8 mouse cellular contexts compared by ENCODE assay signal in the genomic region with DNA sequence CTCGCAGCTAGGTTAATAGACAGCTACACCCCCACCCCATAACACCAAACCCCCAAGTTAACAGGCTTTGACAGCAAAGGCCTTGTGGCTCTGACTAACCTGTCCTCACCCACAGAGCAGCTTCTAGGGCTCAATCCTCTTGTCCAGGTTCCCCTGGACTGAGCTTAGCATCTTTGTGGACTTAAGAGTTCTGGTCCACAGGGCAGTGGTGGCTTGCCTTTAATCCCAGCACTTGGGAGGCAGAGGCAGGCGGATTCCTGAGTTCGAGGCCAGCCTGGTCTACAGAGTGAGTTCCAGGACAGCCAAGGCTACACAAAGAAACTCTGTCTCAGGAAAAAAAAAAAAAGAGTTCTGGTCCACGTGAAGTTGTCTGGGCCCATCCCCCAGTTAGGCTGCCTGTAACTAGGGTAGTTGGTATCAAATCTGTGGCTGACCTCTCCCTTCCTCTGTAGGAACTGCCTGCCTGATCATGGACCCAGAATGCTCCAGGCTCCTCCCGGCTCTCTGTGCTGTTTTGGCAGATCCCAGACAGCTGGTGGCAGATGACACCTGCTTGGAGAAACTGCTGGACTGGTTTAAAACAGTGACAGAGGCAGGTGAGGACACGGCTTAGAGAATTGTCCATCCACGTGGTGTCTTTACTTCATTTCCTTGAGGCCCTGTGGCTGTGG. TPM values are rescaled to one million over a fixed set of nuclear protein-coding genes. Genes with fewer than 3 reads are reported as not detected.
DNase-seq lines count a peak whose midpoint lies in the region; ATAC-seq and TF ChIP-seq lines count a peak whose summit lies in the region.

No protein-coding gene starts in this region.

- no peak for ATAC-seq in hindbrain, embryonic 12.5 days (ENCODE audit: low FRiP score)
- no peak for ATAC-seq in liver, embryonic 14.5 days (ENCODE audit: insufficient read depth)
- no peak for ATAC-seq in stomach, embryonic 16.5 days (ENCODE audit: insufficient read depth, low FRiP score)

- WGBS in hindbrain, embryonic 12.5 days, result 62% methylated on average over 7 of the region's 7 CpGs
- WGBS in liver, embryonic 14.5 days (ENCODE audit: insufficient replicate concordance), result 31% methylated on average over 7 of the region's 7 CpGs
- WGBS in stomach, embryonic 16.5 days, result 44% methylated on average over 7 of the region's 7 CpGs

- no peak for TF ChIP-seq CTCF in layer of hippocampus, adult 2 months (conservative IDR thresholded peaks at IDR 0.05)
- no peak for TF ChIP-seq CTCF in cortical plate, adult 2 months (IDR thresholded peaks at IDR 0.05; ENCODE audit: extremely low read depth, insufficient read depth, low read length)
- TF ChIP-seq CTCF in liver, embryonic 14.5 days (IDR thresholded peaks at IDR 0.05; ENCODE audit: low read depth), result no peak

- TF ChIP-seq EP300 in liver, embryonic 14.5 days (IDR thresholded peaks at IDR 0.05; ENCODE audit: low read depth), result no peak

- H3K4me1 ChIP-seq in cortical plate, adult 2 months (ENCODE audit: control insufficient read depth, insufficient read depth, low read length), result peaks cover 6% of the 10 kb centered on the region
- peaks cover 28% of the 10 kb centered on the region for H3K4me1 ChIP-seq in hindbrain, embryonic 12.5 days
- peaks cover 21 to 32% of the 10 kb centered on the region in 2 experiments for H3K4me1 ChIP-seq in liver, embryonic 14.5 days (replicated peaks; ENCODE audit: control insufficient read depth in 2 of 2, insufficient read depth in 2 of 2, low read length in 1 of 2)
- H3K4me1 ChIP-seq in stomach, embryonic 16.5 days (ENCODE audit: control insufficient read depth, insufficient read depth, low read length), result peaks cover 29% of the 10 kb centered on the region

- peak overlapping the region; percentile 92 for H3K27ac ChIP-seq in layer of hippocampus, adult 2 months
- 0 out of 2 replicates have a peak overlapping the region, but pooled peaks have one; percentile 12 for H3K27ac ChIP-seq in cortical plate, adult 2 months (ENCODE audit: insufficient read depth, low read length)
- peak overlapping the region; percentile 73; the same call in 1 of the 2 replicates for H3K27ac ChIP-seq in hindbrain, embryonic 12.5 days
- H3K27ac ChIP-seq in liver, embryonic 14.5 days, result peak overlapping the region; percentile 60
- H3K27ac ChIP-seq in stomach, embryonic 16.5 days (ENCODE audit: low read length), result peak overlapping the region; percentile 88

- no peak for DNase-seq in layer of hippocampus, adult 2 months (ENCODE audit: low spot score in 2 of 2)
- no peak for DNase-seq in layer of hippocampus, postnatal 25 days (ENCODE audit: extremely low spot score in 1 of 2, low spot score in 1 of 2)
- no peak for DNase-seq in liver, embryonic 14.5 days (ENCODE audit: low read depth in 3 of 3, low spot score in 3 of 3)
- no peak for DNase-seq in urinary bladder, postnatal 4 days (ENCODE audit: low spot score in 2 of 2)
- DNase-seq in thymus, postnatal 10 days (ENCODE audit: low spot score in 2 of 2), result no peak

- H3K9me3 ChIP-seq in hindbrain, embryonic 12.5 days (replicated peaks), result no peaks in the 10 kb centered on the region
- no peaks in the 10 kb centered on the region for H3K9me3 ChIP-seq in liver, embryonic 14.5 days (ENCODE audit: control insufficient read depth, low read length)
- H3K9me3 ChIP-seq in stomach, embryonic 16.5 days (replicated peaks; ENCODE audit: control insufficient read depth, low read length), result no peaks in the 10 kb centered on the region

- no peak for TF ChIP-seq POLR2A in cortical plate, adult 2 months (IDR thresholded peaks at IDR 0.05; ENCODE audit: extremely low read depth, insufficient read depth, low read length)

- H3K4me3 ChIP-seq in layer of hippocampus, adult 2 months, result peak overlapping the region; percentile 85
- peak overlapping the region; percentile 47 for H3K4me3 ChIP-seq in cortical plate, adult 2 months (ENCODE audit: insufficient read depth, low read length)
- peak overlapping the region; percentile 66 for H3K4me3 ChIP-seq in hindbrain, embryonic 12.5 days
- peak overlapping the region; percentile 59 to 63 for H3K4me3 ChIP-seq in liver, embryonic 14.5 days (ENCODE audit: insufficient read depth in 1 of 2, low read depth in 2 of 2, low read length in 2 of 2)
- peak overlapping the region; percentile 61 for H3K4me3 ChIP-seq in stomach, embryonic 16.5 days (replicated peaks; ENCODE audit: low read length)

- H3K4me2 ChIP-seq in hindbrain, embryonic 12.5 days (replicated peaks), result peak overlapping the region; percentile 73
- H3K4me2 ChIP-seq in liver, embryonic 14.5 days (ENCODE audit: low read depth), result peak overlapping the region; percentile 90
- peak overlapping the region; percentile 87 for H3K4me2 ChIP-seq in stomach, embryonic 16.5 days (ENCODE audit: low read depth, low read length)

- H3K9ac ChIP-seq in hindbrain, embryonic 12.5 days, result peak overlapping the region; percentile 78
- H3K9ac ChIP-seq in liver, embryonic 14.5 days (replicated peaks), result peak overlapping the region; percentile 77
- peak overlapping the region; percentile 73 for H3K9ac ChIP-seq in stomach, embryonic 16.5 days (ENCODE audit: low read length)

- peaks cover 27% of the 10 kb centered on the region for H3K36me3 ChIP-seq in hindbrain, embryonic 12.5 days
- H3K36me3 ChIP-seq in liver, embryonic 14.5 days (replicated peaks; ENCODE audit: control insufficient read depth, insufficient read depth, low read depth), result no peaks in the 10 kb centered on the region
- H3K36me3 ChIP-seq in stomach, embryonic 16.5 days (ENCODE audit: control insufficient read depth, insufficient read depth, low read length), result no peaks in the 10 kb centered on the region

- no peaks in the 10 kb centered on the region for H3K27me3 ChIP-seq in hindbrain, embryonic 12.5 days
- no peaks in the 10 kb centered on the region for H3K27me3 ChIP-seq in liver, embryonic 14.5 days (ENCODE audit: control insufficient read depth, insufficient read depth, low read length)
- H3K27me3 ChIP-seq in stomach, embryonic 16.5 days (ENCODE audit: control insufficient read depth, insufficient read depth, low read length), result no peaks in the 10 kb centered on the region

RNA-seq across cellular contexts. Expression of a gene that starts 0.8 kb away (rescaled TPM):
- total RNA-seq in layer of hippocampus, adult 2 months (2021), result 10 to 100 TPM; 20.2 to 21.1 TPM
- 10 to 100 TPM; 20.5 to 24.4 TPM for total RNA-seq in layer of hippocampus, postnatal 25 days (2021)
- 25.2 and 25.5 TPM in 2 replicates for polyA plus RNA-seq in cortical plate, adult 2 months (2012; rRNA removed)
- 22.8 and 25.7 TPM in 2 replicates for polyA plus RNA-seq in hindbrain, embryonic 12.5 days (2016; fragmentation: Nextera tagmentation; extraction: Ambion mirVana)
- 5.1 and 5.8 TPM in 2 replicates for polyA plus RNA-seq in liver, embryonic 14.5 days (2012; rRNA removed)
- 4.5 and 5.2 TPM in 2 replicates for polyA plus RNA-seq in liver, embryonic 14.5 days (2014; fragmentation: Nextera tagmentation; extraction: Ambion mirVana)
- polyA plus RNA-seq in stomach, embryonic 16.5 days (2015; fragmentation: Nextera tagmentation; extraction: Ambion mirVana), result 20.4 and 20.7 TPM in 2 replicates

RNA-seq across cellular contexts. Expression of a gene that starts 3.5 kb away (rescaled TPM):
- 10 to 100 TPM; 46.2 to 57.9 TPM for total RNA-seq in layer of hippocampus, adult 2 months (2021)
- 10 to 100 TPM; 38.5 to 60.6 TPM for total RNA-seq in layer of hippocampus, postnatal 25 days (2021)
- polyA plus RNA-seq in cortical plate, adult 2 months (2012; rRNA removed), result 57.9 and 60.6 TPM in 2 replicates
- polyA plus RNA-seq in hindbrain, embryonic 12.5 days (2016; fragmentation: Nextera tagmentation; extraction: Ambion mirVana), result 31.3 and 31.7 TPM in 2 replicates
- 3.8 and 4.6 TPM in 2 replicates for polyA plus RNA-seq in liver, embryonic 14.5 days (2012; rRNA removed)
- polyA plus RNA-seq in liver, embryonic 14.5 days (2014; fragmentation: Nextera tagmentation; extraction: Ambion mirVana), result 3.2 and 3.4 TPM in 2 replicates
- 19.2 and 21.1 TPM in 2 replicates for polyA plus RNA-seq in stomach, embryonic 16.5 days (2015; fragmentation: Nextera tagmentation; extraction: Ambion mirVana)

RNA-seq across cellular contexts. Expression of a gene that starts 18.3 kb away (rescaled TPM):
- total RNA-seq in layer of hippocampus, adult 2 months (2021), result 10 to 100 TPM; 13.8 to 13.9 TPM
- 10 to 100 TPM; 16.0 to 16.5 TPM for total RNA-seq in layer of hippocampus, postnatal 25 days (2021)
- 8.3 and 9.3 TPM in 2 replicates for polyA plus RNA-seq in cortical plate, adult 2 months (2012; rRNA removed)
- polyA plus RNA-seq in hindbrain, embryonic 12.5 days (2016; fragmentation: Nextera tagmentation; extraction: Ambion mirVana), result 1.8 and 2.1 TPM in 2 replicates
- 0.60 and 0.65 TPM in 2 replicates for polyA plus RNA-seq in liver, embryonic 14.5 days (2012; rRNA removed)
- polyA plus RNA-seq in liver, embryonic 14.5 days (2014; fragmentation: Nextera tagmentation; extraction: Ambion mirVana), result 0.72 and 1.4 TPM in 2 replicates
- 1.00 and 1.2 TPM in 2 replicates for polyA plus RNA-seq in stomach, embryonic 16.5 days (2015; fragmentation: Nextera tagmentation; extraction: Ambion mirVana)

RNA-seq across cellular contexts. Expression of a gene that starts 56.8 kb away (rescaled TPM):
- total RNA-seq in layer of hippocampus, adult 2 months (2021), result 100 to 1,000 TPM; 187 to 201 TPM
- 100 to 1,000 TPM; 247 to 262 TPM for total RNA-seq in layer of hippocampus, postnatal 25 days (2021)
- polyA plus RNA-seq in cortical plate, adult 2 months (2012; rRNA removed), result 114 and 119 TPM in 2 replicates
- 83.7 and 98.3 TPM in 2 replicates for polyA plus RNA-seq in hindbrain, embryonic 12.5 days (2016; fragmentation: Nextera tagmentation; extraction: Ambion mirVana)
- 8.3 and 10.1 TPM in 2 replicates for polyA plus RNA-seq in liver, embryonic 14.5 days (2012; rRNA removed)
- 5.4 and 7.2 TPM in 2 replicates for polyA plus RNA-seq in liver, embryonic 14.5 days (2014; fragmentation: Nextera tagmentation; extraction: Ambion mirVana)
- polyA plus RNA-seq in stomach, embryonic 16.5 days (2015; fragmentation: Nextera tagmentation; extraction: Ambion mirVana), result 13.8 and 17.8 TPM in 2 replicates

Comparison
In these comparisons a context has a peak if more than half of its experiments do, and no peak if none do; other contexts are left out.
1. H3K27ac ChIP-seq: peak in every context shown above with its lines; median percentile 92 in layer of hippocampus, adult 2 months; 88 in stomach, embryonic 16.5 days; 73 in hindbrain, embryonic 12.5 days; 60 in liver, embryonic 14.5 days; 12 in cortical plate, adult 2 months.